8 mouse cellular contexts compared by ENCODE assay signal in the genomic region with DNA sequence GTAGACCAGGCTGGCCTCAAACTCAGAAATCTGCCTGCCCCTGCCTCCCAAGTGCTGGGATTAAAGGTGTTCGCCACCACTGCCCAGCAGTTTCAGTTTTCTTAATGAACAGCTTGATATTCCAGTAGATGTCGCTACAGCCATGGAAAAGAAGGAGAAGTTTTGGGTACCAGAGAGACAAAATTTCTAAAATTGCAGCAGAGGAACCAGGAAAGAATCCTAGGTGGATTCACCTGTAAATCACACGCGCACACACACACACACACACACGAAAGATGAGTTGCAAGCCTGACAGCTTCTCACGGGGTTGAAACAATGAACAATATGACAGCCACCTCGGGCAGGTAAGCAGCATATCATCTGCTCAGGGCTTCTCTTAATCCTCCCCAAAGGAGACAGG. TPM values are rescaled to one million over a fixed set of nuclear protein-coding genes. Genes with fewer than 3 reads are reported as not detected.
DNase-seq lines count a peak whose midpoint lies in the region; ATAC-seq and TF ChIP-seq lines count a peak whose summit lies in the region.

No protein-coding gene starts in this region.

- H3K79me2 ChIP-seq in CH12.LX (replicated peaks; ENCODE audit: control insufficient read depth, extremely low read depth, insufficient read depth, poor library complexity, severe bottlenecking): no peaks in the 10 kb centered on the region

- H3K27ac ChIP-seq in CH12.LX (ENCODE audit: insufficient read depth, low read depth): no peak overlapping the region

- no peak overlapping the region for H3K9ac ChIP-seq in CH12.LX (ENCODE audit: insufficient read depth, low read depth)

- no peaks in the 10 kb centered on the region for H3K9me3 ChIP-seq in CH12.LX (replicated peaks; ENCODE audit: low read length)

- H3K4me2 ChIP-seq in CH12.LX (ENCODE audit: insufficient read depth, low read depth, poor library complexity, severe bottlenecking): peak overlapping the region; percentile 51

- in situ Hi-C loops in CH12.LX (cut with MboI; ENCODE audit: low pct_ligation_motif_present, low pct_unique_long_range_greater_than_20kb, low sequenced_read_pairs): loop anchor here (25.0 kb wide), 1 partner anchor 363 kb away; no protein-coding TSS in a partner anchor

- ATAC-seq in granulocyte monocyte progenitor cell, adult 5-6 weeks (replicated peaks; ENCODE audit: poor library complexity, severe bottlenecking): no peak
- ATAC-seq in erythroblast, adult 5-6 weeks (replicated peaks; ENCODE audit: low FRiP score, poor library complexity, severe bottlenecking): no peak

- TF ChIP-seq CTCF in CH12.LX (conservative IDR thresholded peaks at IDR 0.05 in 1 of 2, IDR thresholded peaks at IDR 0.05 in 1 of 2; ENCODE audit: low read depth in 2 of 2, low read length in 2 of 2): peak in 1 of 2 experiments; percentile 59; a peak in 2 of 4 replicates

- H3K4me3 ChIP-seq in CH12.LX (replicated peaks in 1 of 3; ENCODE audit: low read depth in 2 of 3, low read length in 2 of 3, poor library complexity in 1 of 3): peak overlapping the region in 1 of 3 experiments; percentile 32

- no peak for TF ChIP-seq EP300 in CH12.LX (IDR thresholded peaks at IDR 0.05; ENCODE audit: low read length)

- peaks cover 3 to 5% of the 10 kb centered on the region in 2 experiments; a peak in 3 of 4 replicates for H3K4me1 ChIP-seq in CH12.LX (ENCODE audit: control insufficient read depth in 1 of 2, insufficient read depth in 2 of 2)

- H3K27me3 ChIP-seq in CH12.LX (replicated peaks): no peaks in the 10 kb centered on the region

- dilution Hi-C loops in CH12.LX (cut with MboI; ENCODE audit: extremely low pct_ligation_motif_present, extremely low pct_unique_long_range_greater_than_20kb, low sequenced_read_pairs): no loop called here

- DNase-seq in cerebellum, postnatal 14 days: peak; percentile 33 to 40
- no peak for DNase-seq in cerebellum, adult 18-20 months
- DNase-seq in layer of hippocampus, adult 11-12 months (ENCODE audit: low spot score): peak; percentile 28
- DNase-seq in layer of hippocampus, adult 9-10 months (ENCODE audit: low spot score): no peak
- DNase-seq in CH12.LX (ENCODE audit: extremely low read depth): peak; percentile 11
- peak; percentile 38 for DNase-seq in lung, postnatal 10 days

- TF ChIP-seq RAD21 in CH12.LX (IDR thresholded peaks at IDR 0.05; ENCODE audit: low read depth, low read length): peak; percentile 59

- TF ChIP-seq POLR2A in CH12.LX (IDR thresholded peaks at IDR 0.05; ENCODE audit: low read depth, low read length): no peak

- H3K36me3 ChIP-seq in CH12.LX (replicated peaks in 1 of 2; ENCODE audit: control insufficient read depth in 1 of 2, insufficient read depth in 1 of 2, low read length in 1 of 2): no peaks in the 10 kb centered on the region

TF ChIP-seq in CH12.LX, 34 proteins besides CTCF, POLR2A, EP300 and RAD21:
- TF ChIP-seq SIN3A (IDR thresholded peaks at IDR 0.05; ENCODE audit: low read length): no peak
- TF ChIP-seq ZNF384 (IDR thresholded peaks at IDR 0.05; ENCODE audit: low read depth, low read length): peak; percentile 4; the same call in 1 of the 2 replicates
TF ChIP-seq in CH12.LX: peak in this region for 1.

RNA-seq across cellular contexts. Expression of gene Slc35g1, which starts 28.1 kb away (rescaled TPM):
- total RNA-seq in CH12.LX (2012; rRNA removed) (14.6 and 17.8 TPM in 2 replicates), CH12.LX (2014; rRNA removed) (38.2 and 38.5 TPM in 2 replicates)
- 17.9 and 21.7 TPM in 2 replicates for polyA plus RNA-seq in CH12.LX (2012; ENCODE audit: insufficient read length, low read depth)
- 12.1 and 14.0 TPM in 2 replicates for total RNA-seq in granulocyte monocyte progenitor cell, adult 5-6 weeks (2014; fragmentation: Nextera tagmentation)
- 7.9 and 13.2 TPM in 2 replicates for total RNA-seq in granulocyte monocyte progenitor cell, adult 5-6 weeks (2017)
- 3.3 and 4.8 TPM in 2 replicates for total RNA-seq in erythroblast, adult 5-6 weeks (2015; ENCODE audit: low replicate concordance)
- total RNA-seq in erythroblast, adult 5-6 weeks (2017; ENCODE audit: low replicate concordance): 2.3 and 2.8 TPM in 2 replicates

RNA-seq across cellular contexts. Expression of gene Plce1, which starts 57.0 kb away (rescaled TPM):
- total RNA-seq in CH12.LX (2012; rRNA removed) (under 0.01 and 0.04 TPM in 2 replicates), CH12.LX (2014; rRNA removed) (0.04 and 0.05 TPM in 2 replicates)
- polyA plus RNA-seq in CH12.LX (2012; ENCODE audit: insufficient read length, low read depth): 0.10 and 0.13 TPM in 2 replicates
- total RNA-seq in granulocyte monocyte progenitor cell, adult 5-6 weeks (2014; fragmentation: Nextera tagmentation): not detected in 2 replicates
- total RNA-seq in granulocyte monocyte progenitor cell, adult 5-6 weeks (2017): not detected in 2 replicates
- total RNA-seq in erythroblast, adult 5-6 weeks (2015; ENCODE audit: low replicate concordance): not detected in 2 replicates
- not detected in 2 replicates for total RNA-seq in erythroblast, adult 5-6 weeks (2017; ENCODE audit: low replicate concordance)

Comparison
In these comparisons a context has a peak if more than half of its experiments do, and no peak if none do; other contexts are left out.
1. DNase-seq: peak in cerebellum, postnatal 14 days (2 of 2), layer of hippocampus, adult 11-12 months (single experiment), CH12.LX (single experiment) and lung, postnatal 10 days (single experiment); none in cerebellum, adult 18-20 months (0 of 2) and layer of hippocampus, adult 9-10 months (single experiment).